Mouse (Mus musculus) megakaryocyte, embryonic 14.5 days (primary cell): ENCODE data around the gene Saxo1. TPM values are rescaled to one million over a fixed set of nuclear protein-coding genes. Genes with fewer than 3 reads are reported as not detected.

Source experiments
- H3K27me3 ChIP-seq: replicated peaks from 2 replicates; pipeline ENCODE3; 2012; ENCODE audit warnings: inconsistent platforms
- H3K36me3 ChIP-seq: replicated peaks from 2 replicates; pipeline ENCODE3; 2012; ENCODE audit warnings: low read length, inconsistent platforms, mixed read lengths
- H3K4me1 ChIP-seq: 2 replicates; pipeline ENCODE4 v1.6.1; 2012; ENCODE audit warnings: inconsistent platforms
- H3K4me3 ChIP-seq: replicated peaks from 2 replicates; pipeline ENCODE3; 2012; ENCODE audit warnings: moderate library complexity, mild to moderate bottlenecking, inconsistent platforms
- H3K9me3 ChIP-seq: 2 replicates; pipeline ENCODE4 v1.6.1; 2012; ENCODE audit warnings: inconsistent platforms
- FLI1 ChIP-seq: IDR thresholded peaks from 2 replicates; pipeline ENCODE4 v1.6.1; 2012; ENCODE audit warnings: low read length, inconsistent platforms, mixed read lengths
- GATA1 ChIP-seq: IDR thresholded peaks from 3 replicates; pipeline ENCODE4 v1.6.1; 2012; ENCODE audit warnings: mixed read lengths, low read length, inconsistent platforms, borderline replicate concordance
- polyA plus RNA-seq: library from polyadenylated mRNA; stranded (reverse); fragments of >175 nt; gene quantifications from 2 replicates; pipeline ENCODE4 v1.2.3, GENCODE M21; 2012; ENCODE audit warnings: low replicate concordance; ENCODE audit not compliant: insufficient read depth

Saxo1 gene
- polyA plus RNA-seq, 1 experiment, result not detected

DNA sequence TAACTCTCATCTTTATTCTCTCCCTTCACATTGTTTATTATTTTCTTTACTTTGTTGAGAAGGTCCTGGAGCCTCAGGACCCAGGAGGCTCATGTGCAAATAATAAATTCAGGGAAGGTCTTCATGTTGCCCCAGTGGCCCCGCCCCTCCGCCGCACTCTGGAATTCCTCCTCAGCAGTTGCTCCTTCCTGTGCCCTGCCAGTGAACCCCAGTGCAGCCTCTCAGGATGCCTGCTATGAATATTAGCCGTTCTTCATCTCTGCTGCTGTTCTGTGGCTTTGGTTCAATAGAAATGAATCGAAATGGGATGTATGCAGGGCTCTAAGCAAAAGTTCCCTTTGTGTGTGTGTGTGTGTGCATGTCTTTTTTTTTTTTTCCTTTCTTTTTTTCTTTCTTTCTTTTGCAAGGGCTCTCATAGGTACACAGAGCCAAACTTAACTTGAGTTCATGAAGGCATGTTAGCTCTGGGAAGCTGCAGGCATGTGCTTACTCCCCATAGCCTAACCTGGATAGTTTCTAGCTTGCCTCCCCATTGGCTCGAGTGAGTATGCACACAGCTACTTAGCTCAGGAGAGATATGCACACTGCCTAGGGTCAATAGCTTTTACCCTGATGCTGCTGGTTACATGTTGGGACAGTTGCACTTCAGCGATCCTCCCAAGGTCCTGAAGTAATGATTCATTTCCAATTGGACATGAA is 151.5 kb downstream of the Saxo1 start:
- Histone ChIP-seq H3K4me3 (no peak overlapping the region), H3K4me1 (peaks cover 21% of the 10 kb centered on the region), H3K27me3 (no peaks in the 10 kb centered on the region), H3K36me3 (no peaks in the 10 kb centered on the region), H3K9me3 (no peaks in the 10 kb centered on the region; the same call in 1 of the 2 replicates)
- no peak for TF ChIP-seq FLI1
- TF ChIP-seq GATA1, result no peak

DNA sequence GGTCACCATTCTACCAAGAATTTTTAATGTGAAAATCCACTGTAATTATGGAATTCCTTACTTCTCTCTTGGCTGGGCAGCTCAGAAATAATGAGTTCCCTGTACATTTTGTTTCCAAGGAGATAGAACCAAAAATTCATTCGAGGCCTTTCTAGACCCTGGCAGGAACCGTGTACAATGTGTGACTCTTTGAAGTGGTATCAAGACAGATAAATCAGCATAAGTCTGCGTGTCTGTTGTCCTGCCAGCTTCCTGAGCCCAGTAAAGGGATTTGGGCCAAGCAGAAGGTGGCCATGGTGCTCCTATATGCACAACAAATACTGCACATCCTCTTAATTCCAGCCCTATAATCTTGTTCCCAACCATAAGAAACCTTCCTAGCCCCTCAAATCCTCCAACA is 157.0 kb downstream of the Saxo1 start:
- Histone ChIP-seq H3K9me3 (peaks cover 3% of the 10 kb centered on the region; the same call in 1 of the 2 replicates), H3K4me3 (no peak overlapping the region), H3K27me3 (no peaks in the 10 kb centered on the region), H3K36me3 (no peaks in the 10 kb centered on the region), H3K4me1 (peaks cover 10% of the 10 kb centered on the region)
- TF ChIP-seq GATA1 (no peak), FLI1 (no peak)

DNA sequence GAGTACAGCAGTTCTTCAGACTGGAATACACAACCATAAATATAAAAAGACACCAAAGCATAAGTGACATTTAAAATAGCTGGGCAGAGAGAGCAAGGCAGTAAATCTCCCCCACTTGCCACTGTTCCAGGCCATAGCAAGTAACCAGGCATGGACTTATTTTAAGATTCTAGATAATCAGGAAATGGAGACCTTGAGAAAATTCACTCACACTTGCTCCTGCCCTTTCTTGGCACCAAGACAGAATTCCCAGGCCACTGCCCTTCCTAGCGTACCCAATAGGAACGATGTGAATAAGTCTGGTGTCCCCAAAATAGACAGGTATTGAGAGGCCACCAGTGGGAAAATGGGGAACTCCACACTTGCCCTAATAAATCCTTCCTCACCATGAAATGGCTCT is 160.7 kb downstream of the Saxo1 start:
- no peaks in the 10 kb centered on the region for H3K27me3 ChIP-seq
- TF ChIP-seq FLI1 (no peak), GATA1 (no peak)

DNA sequence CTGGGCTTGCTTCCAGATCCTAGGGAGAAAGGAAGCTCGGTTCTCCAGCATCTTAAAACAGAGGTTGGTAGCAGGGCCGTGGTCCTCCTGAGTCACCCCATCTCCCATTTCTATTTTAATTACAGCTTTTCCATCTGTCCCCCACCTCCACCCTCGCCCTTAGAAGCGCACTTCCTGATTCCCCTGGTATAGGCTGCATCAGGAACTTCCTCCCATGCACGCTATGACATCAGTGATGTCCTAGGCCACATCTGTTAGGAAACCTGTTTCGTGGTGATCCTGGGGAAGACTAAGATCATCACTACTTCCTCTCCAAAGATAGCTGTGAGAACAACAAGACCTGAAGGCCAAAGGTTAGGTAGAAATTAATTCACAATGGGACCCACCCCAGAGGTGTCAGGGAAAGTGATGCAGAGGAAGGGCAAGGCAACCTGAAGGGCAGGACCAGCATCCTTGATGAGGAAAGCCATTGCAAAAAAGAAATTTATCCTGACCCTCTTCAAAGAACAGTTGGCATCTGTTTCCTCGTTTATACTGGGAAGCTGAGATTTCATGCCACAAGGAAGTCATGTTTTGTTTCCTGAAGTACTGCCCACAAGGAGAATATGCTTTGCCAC is 161.3 kb downstream of the Saxo1 start:
- Histone ChIP-seq H3K4me3 (no peak overlapping the region), H3K9me3 (peaks cover 6% of the 10 kb centered on the region; the same call in 1 of the 2 replicates), H3K36me3 (no peaks in the 10 kb centered on the region), H3K4me1 (no peaks in the 10 kb centered on the region), H3K27me3 (no peaks in the 10 kb centered on the region)
- TF ChIP-seq GATA1 (no peak), FLI1 (no peak)

More for the DNA sequence above, 160.7 kb downstream of the Saxo1 start:
- Histone ChIP-seq H3K4me3 (no peak overlapping the region), H3K9me3 (peaks cover 6% of the 10 kb centered on the region; the same call in 1 of the 2 replicates), H3K36me3 (no peaks in the 10 kb centered on the region), H3K4me1 (no peaks in the 10 kb centered on the region)

DNA sequence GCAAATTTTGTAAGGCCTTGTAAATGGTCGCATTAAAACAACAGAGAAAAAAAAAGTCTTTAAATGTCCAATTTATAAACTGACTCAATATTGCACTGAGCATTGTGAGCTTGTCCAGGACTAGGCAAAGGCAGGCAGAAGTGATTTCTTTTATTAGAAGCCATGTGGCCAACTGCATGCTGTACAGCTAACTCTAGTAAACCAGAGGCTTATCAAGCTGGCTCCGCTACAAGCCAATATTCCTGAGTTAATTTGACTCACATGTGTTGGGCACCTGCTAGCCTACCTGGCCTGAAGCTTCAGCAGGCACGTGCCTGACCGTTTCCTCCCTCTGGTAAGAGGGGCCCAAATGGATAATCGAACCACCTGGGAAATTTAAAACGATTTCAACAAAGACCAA is 162.5 kb downstream of the Saxo1 start:
- no peak overlapping the region for H3K4me3 ChIP-seq
- H3K9me3 ChIP-seq, result peaks cover 6% of the 10 kb centered on the region; the same call in 1 of the 2 replicates
- H3K36me3 ChIP-seq, result no peaks in the 10 kb centered on the region
- H3K4me1 ChIP-seq, result no peaks in the 10 kb centered on the region
- H3K27me3 ChIP-seq, result no peaks in the 10 kb centered on the region
- TF ChIP-seq GATA1 (no peak), FLI1 (no peak)

Other genes starting within 250 kb of the Saxo1 start
- gene Rraga, start 17.3 kb upstream of the Saxo1 start, polyA plus RNA-seq, result 76.9 and 113 TPM in 2 replicates
- 1.0 and 5.8 TPM in 2 replicates for gene Haus6, start 53.7 kb upstream of the Saxo1 start, polyA plus RNA-seq
- gene Plin2, start 111.7 kb upstream of the Saxo1 start, polyA plus RNA-seq, result 6.3 and 32.6 TPM in 2 replicates
- gene Dennd4c, start 190.2 kb upstream of the Saxo1 start, polyA plus RNA-seq, result 0.73 and 0.88 TPM in 2 replicates